22 mouse cellular contexts compared by ENCODE assay signal in the genomic region with DNA sequence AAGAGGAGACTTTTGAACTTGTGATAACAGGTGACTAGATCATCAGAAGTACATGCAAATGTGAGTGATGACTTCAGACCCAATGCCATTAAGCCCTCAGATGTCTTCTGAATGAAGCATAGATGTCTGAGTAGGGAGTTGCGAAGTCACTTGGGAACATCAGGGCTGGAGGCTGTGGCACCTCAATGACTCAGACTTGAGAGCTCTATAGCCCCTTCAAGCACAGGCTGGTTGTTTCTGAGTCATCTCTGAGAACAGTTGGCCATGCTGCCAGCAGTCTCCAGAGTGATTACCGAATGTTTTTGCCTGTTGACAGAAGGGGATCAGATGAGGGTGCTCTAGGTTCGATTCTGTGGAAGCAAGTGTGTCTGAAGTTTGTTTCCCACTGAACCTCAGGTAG.
DNase-seq lines count a peak whose midpoint lies in the region; TF ChIP-seq lines count a peak whose summit lies in the region.
"Had no signal": no experiment of that assay in that cellular context is flagged by ENCODE, and none has a peak within 500 bp of the region (broad histone marks: within the 10 kb centered on the region; RNA-seq: fewer than 3 reads in every experiment).

No protein-coding gene starts in this region.

- no peak overlapping the region for H3K27ac ChIP-seq in gastrocnemius, adult 2 months
- H3K27ac ChIP-seq: heart, embryonic 10.5 days; intestine, embryonic 15.5 days; liver, embryonic 13.5 days; neural tube, embryonic 15.5 days; stomach, embryonic 15.5 days had no signal

- H3K4me3 ChIP-seq in gastrocnemius, adult 2 months = no peak overlapping the region
- H3K4me3 ChIP-seq: heart, embryonic 10.5 days; intestine, embryonic 15.5 days; liver, embryonic 13.5 days; neural tube, embryonic 15.5 days; stomach, embryonic 15.5 days had no signal

- peak; percentile 9 to 51 for DNase-seq in frontal cortex, adult 2 months (ENCODE audit: extremely low spot score in 1 of 2, low spot score in 1 of 2)
- DNase-seq in frontal cortex, postnatal 25 days (ENCODE audit: low spot score in 2 of 2) = no peak
- DNase-seq in left cerebral cortex, adult 18-20 months (ENCODE audit: low spot score in 2 of 2) = peak; percentile 24 to 25
- no peak for DNase-seq in left cerebral cortex, postnatal 4 days
- peak; percentile 70 for DNase-seq in 3T3-L1 (ENCODE audit: low read depth, low spot score)
- peak; percentile 66 for DNase-seq in layer of hippocampus, adult 9-11 months
- no peak for DNase-seq in gastrocnemius, adult 2 months
- DNase-seq in embryo, embryonic 10 days (ENCODE audit: low spot score) = no peak
- DNase-seq: adrenal gland, adult 8-10 months; cerebellum, adult 2 months; cerebellum, postnatal 36 days; gastrocnemius, postnatal 10 days; kidney, adult 9 months; kidney, postnatal 14 days; liver, embryonic 13.5 days; lung, adult 2 months; lung, postnatal 14 days; thymus, postnatal 36 days had no signal

- TF ChIP-seq CTCF in gastrocnemius, adult 2 months (IDR thresholded peaks at IDR 0.05) = no peak

- intact Hi-C loops in left cerebral cortex, postnatal 4 days (cut with DNase I) = no loop called here
- intact Hi-C loops in gastrocnemius, adult 2 months (cut with DNase I) = no loop called here

Comparison
In these comparisons a context has a peak if more than half of its experiments do, and no peak if none do; other contexts are left out.
1. DNase-seq: peak in frontal cortex, adult 2 months (2 of 2), left cerebral cortex, adult 18-20 months (2 of 2), 3T3-L1 (single experiment) and layer of hippocampus, adult 9-11 months (single experiment); none in frontal cortex, postnatal 25 days (0 of 2), left cerebral cortex, postnatal 4 days (single experiment), gastrocnemius, adult 2 months (single experiment) and embryo, embryonic 10 days (single experiment).